Mouse (Mus musculus): ENCODE data around the gene Mef2c. TPM values are rescaled to one million over a fixed set of nuclear protein-coding genes. Genes with fewer than 3 reads are reported as not detected.

Gene Mef2c
- 16.5 and 19.1 TPM in 2 replicates for polyA plus RNA-seq (2015; fragmentation: Nextera tagmentation; extraction: Ambion mirVana)

DNA sequence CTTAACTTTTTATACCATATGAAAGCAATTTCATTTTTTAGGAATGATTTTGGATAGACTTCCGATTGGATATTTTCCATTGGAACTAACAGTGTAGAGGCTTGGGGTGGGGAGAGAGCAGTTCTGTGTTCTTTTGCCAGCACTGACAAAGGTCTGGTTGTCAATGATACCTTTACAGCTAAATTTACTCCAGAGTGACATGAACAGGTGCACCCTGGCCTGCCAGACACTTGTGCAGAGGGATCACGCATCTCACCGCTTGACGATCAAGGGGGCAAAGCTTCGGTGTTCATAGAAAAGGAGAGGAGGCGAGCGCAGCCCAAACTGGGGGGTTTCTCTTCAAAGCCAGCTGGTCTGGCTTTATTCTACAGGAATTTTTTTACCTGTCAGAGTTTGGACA lies at the start of gene Mef2c:
Gene Mef2c, plus strand, starts transcription at position 116 of the 400 bp plus-strand sequence.

Measured in urinary bladder, postnatal 0 days (tissue).